Mouse (Mus musculus) lung, adult 2 months (tissue): ENCODE results near the gene Shank2.

Source experiments
- CTCF ChIP-seq: fragments of 200-500 bp; IDR thresholded peaks from 2 replicates; pipeline ENCODE4 v1.5.1; 2011; ENCODE audit warnings: mild to moderate bottlenecking, low read length, control low read depth; ENCODE audit not compliant: insufficient read depth
- POLR2A ChIP-seq: fragments of 200-500 bp; IDR thresholded peaks from 2 replicates; pipeline ENCODE4 v1.6.1; 2011; ENCODE audit warnings: low read depth, mild to moderate bottlenecking, control low read depth, low read length, borderline replicate concordance; ENCODE audit errors: extremely low read depth

- no peak for TF ChIP-seq POLR2A
- no peak for TF ChIP-seq CTCF
Measured at GRCm38 (mm10) chr7:144106352-144107011, 104.8 kb downstream of the Shank2 start.
